Mouse (Mus musculus) adrenal gland, postnatal 4 days (tissue): ENCODE data around the gene Olfr1202. TPM values are rescaled to one million over a fixed set of nuclear protein-coding genes. Genes with fewer than 3 reads are reported as not detected.

Source experiments
- DNase-seq, 2 experiments: peaks; one replicate each; pipeline ENCODE4 v3.0.0; 2021 to 2022; ENCODE audit warnings: low spot score in 2 of 2, mixed read lengths in 2 of 2
- long read RNA-seq, 2 experiments: library from polyadenylated mRNA; stranded (forward); transcript quantifications; one replicate each; pipeline ENCODE4 v2.0.0; 2021
- total RNA-seq, 2 experiments: library from RNA; stranded (reverse); gene quantifications; 2 replicates each; pipeline ENCODE4 v1.2.3; 2021

Gene Olfr1202
- total RNA-seq = not detected
- long read RNA-seq, experiment 1 = 0 reads
- long read RNA-seq, experiment 2 = 0 reads

- DNase-seq = no peak
These were observed at the start of gene Olfr1202 for GRCm38 (mm10) chr2:88814196-88814595. Gene Olfr1202, plus strand, starts transcription at chr2:88814496.

GRCm38 (mm10) chr2:88770388-88770787, 43.9 kb upstream of the Olfr1202 start, which contains the start of gene Olfr1200:
Gene Olfr1200, minus strand, starts transcription at chr2:88770488.
- DNase-seq = no peak

DNA sequence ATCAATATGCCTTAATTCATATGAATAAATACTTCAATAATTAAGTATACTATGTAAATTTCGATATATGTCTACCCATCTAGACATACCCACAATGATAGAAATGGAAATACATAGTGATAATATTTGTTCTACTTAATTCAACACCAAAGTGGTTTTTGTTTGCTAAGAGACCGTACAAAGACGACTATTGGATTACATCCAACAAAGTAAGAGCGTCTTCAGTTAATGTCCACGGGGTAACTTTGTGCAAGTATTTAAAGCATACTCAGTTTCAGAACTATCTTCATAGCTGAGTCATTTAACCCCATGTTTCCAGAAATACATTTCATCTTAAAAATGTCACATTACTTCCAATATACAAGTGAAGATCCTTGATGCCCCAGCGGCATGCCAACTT, 21.6 kb upstream of the Olfr1202 start, which contains the start of gene Olfr1201:
Gene Olfr1201 (plus strand): TSS at position 301 of the 400 bp plus-strand sequence.
- no peak for DNase-seq

DNA sequence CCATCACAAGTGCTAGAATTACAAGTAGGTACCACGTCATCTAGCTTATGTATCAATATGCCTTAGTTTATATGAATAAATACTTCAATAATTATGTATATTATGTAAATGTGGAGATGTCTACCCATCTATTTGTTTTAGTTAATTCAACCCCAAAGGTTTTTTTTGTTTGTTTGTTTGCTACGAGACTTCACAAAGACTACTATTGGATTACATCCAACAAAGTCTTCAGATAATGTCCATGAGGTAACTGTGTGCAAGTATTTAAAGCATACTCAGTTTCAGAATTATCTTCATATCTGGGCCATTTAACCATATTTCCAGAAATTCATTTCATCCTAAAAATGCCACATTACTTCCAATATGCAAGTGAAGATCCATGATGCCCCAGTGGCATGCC, 15.1 kb downstream of the Olfr1202 start, which contains the start of gene Olfr1205:
Gene Olfr1205 (plus strand): TSS at position 301 of the 400 bp plus-strand sequence.
- no peak for DNase-seq

DNA sequence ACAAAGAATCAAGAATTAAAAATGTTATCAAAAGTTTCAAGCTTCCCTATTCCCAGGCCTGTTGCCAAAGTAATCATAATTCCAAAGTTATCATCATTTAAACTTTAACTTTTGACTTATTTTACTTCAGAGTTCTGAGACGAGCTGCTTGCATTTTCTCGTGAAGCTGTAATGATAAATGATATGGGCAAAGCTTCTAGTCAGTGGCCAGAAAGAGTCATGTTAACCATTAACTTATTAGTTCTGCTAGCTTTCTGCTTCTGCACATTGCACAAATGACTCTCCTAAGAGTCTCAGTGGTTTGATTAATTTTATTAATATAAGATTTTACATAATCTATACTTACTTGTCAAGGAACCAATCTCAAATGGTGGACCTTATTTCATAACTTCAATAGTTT, 24.2 kb downstream of the Olfr1202 start:
- no peak for DNase-seq

- DNase-seq = no peak
These were observed 34.7 kb downstream of the Olfr1202 start, which contains the start of gene Olfr1204 for GRCm38 (mm10) chr2:88848992-88849391. Gene Olfr1204, plus strand, starts transcription at chr2:88849292.

- no peak for DNase-seq
These were observed 48.6 kb downstream of the Olfr1202 start, which contains the start of gene Olfr1206 for GRCm38 (mm10) chr2:88862931-88863330. Gene Olfr1206, plus strand, starts transcription at chr2:88863231.

Other genes with a start within 250 kb of the Olfr1202 start
- not detected for gene Olfr1189, start 228.0 kb upstream of the Olfr1202 start, total RNA-seq
- gene Olfr1191-ps1, start 174.0 kb upstream of the Olfr1202 start, total RNA-seq = under 1 TPM in 1 of 2 experiments, not detected in 1; 0.06 TPM
- not detected for gene Olfr1192-ps1, start 166.0 kb upstream of the Olfr1202 start, total RNA-seq
- not detected for gene Olfr1193, start 138.9 kb upstream of the Olfr1202 start, total RNA-seq
- gene Olfr1195, start 125.3 kb upstream of the Olfr1202 start, total RNA-seq = not detected
- not detected for gene Olfr1196, start 109.9 kb upstream of the Olfr1202 start, total RNA-seq
- not detected for gene Olfr1197, start 82.1 kb upstream of the Olfr1202 start, total RNA-seq
- gene Olfr1198, start 63.1 kb upstream of the Olfr1202 start, total RNA-seq = not detected
- not detected for gene Olfr1199, start 54.0 kb upstream of the Olfr1202 start, total RNA-seq
- not detected for gene Olfr1200, start 44.0 kb upstream of the Olfr1202 start, total RNA-seq
- gene Olfr1201, start 21.5 kb upstream of the Olfr1202 start, total RNA-seq = not detected
- gene Olfr1205, start 15.2 kb downstream of the Olfr1202 start, total RNA-seq = not detected
- gene Olfr1204, start 34.8 kb downstream of the Olfr1202 start, total RNA-seq = not detected
- not detected for gene Olfr1206, start 48.7 kb downstream of the Olfr1202 start, total RNA-seq
- not detected for gene Olfr1208, start 87.8 kb downstream of the Olfr1202 start, total RNA-seq
- not detected for gene Olfr1209, start 100.7 kb downstream of the Olfr1202 start, total RNA-seq
- not detected for gene Olfr1211, start 123.6 kb downstream of the Olfr1202 start, total RNA-seq
- gene Olfr1212, start 139.5 kb downstream of the Olfr1202 start, total RNA-seq = not detected
- not detected for gene Gm13762, start 165.8 kb downstream of the Olfr1202 start, total RNA-seq
- gene Olfr1214, start 178.2 kb downstream of the Olfr1202 start, total RNA-seq = not detected
- not detected for gene Olfr1215, start 192.5 kb downstream of the Olfr1202 start, total RNA-seq
- not detected for gene Olfr1216, start 203.8 kb downstream of the Olfr1202 start, total RNA-seq
- not detected for gene Olfr1217, start 217.6 kb downstream of the Olfr1202 start, total RNA-seq
- gene Olfr1218, start 246.7 kb downstream of the Olfr1202 start, total RNA-seq = not detected